Mouse (Mus musculus) induced T-regulatory cell, adult 2 months (primary cell): ENCODE results near the gene Ptprz1.
"Not testable (repeated sequence)": the region's sequence is repeated elsewhere in the genome, so short reads cannot be mapped to it uniquely, and the experiment has no call there.

Experiments
- DNase-seq: peaks from one replicate; pipeline ENCODE4 v3.0.0-alpha.2; 2012; ENCODE audit warnings: low read depth

Gene Ptprz1

DNA sequence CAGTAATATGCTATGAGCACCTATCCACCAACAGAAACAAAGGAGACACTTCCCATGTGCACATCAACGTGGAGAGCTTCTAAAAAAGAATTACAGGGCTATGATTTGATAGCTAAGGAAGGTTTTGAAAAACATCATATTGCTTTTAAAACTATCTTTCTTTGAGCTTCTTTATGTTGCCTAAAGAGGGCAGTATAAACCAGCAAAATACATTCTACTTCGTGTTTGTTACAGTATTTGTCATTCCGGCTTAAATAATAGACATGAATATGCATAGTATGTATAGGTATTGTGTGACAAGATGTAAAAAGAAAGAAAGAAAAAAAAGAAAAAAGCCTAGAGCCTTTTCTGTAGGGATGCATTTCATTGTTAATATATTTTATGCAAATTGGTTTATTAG is 127.8 kb downstream of the Ptprz1 start:
- DNase-seq = no peak

DNA sequence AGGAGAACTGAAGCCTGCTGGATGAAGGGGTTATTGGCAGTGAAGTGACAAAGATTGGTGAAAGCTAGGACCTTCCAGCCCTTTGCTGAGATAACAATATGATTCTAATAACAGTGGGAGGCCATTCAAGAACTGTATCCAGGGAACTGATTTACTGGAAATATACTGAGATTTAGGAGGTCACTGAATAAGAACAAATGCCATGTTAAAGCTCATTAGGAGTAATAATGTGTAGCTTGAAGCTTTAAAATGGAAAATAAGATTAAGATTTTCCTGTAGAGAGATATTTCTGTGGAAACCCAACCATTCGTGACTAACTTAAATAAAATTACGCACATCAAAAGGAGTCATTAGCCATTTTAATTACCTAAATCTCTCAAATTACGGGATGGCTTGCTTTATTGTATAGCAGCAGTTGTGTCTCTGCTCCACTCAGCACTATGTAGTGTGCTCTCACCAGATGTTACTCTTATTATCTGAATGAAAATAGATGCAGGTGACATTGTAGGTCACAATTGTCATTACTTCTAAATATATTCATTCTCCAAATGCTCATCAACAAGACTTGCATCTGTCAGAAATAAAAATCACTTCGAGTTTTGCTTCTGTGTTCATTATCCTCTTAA is 139.8 kb downstream of the Ptprz1 start:
- no peak for DNase-seq

DNA sequence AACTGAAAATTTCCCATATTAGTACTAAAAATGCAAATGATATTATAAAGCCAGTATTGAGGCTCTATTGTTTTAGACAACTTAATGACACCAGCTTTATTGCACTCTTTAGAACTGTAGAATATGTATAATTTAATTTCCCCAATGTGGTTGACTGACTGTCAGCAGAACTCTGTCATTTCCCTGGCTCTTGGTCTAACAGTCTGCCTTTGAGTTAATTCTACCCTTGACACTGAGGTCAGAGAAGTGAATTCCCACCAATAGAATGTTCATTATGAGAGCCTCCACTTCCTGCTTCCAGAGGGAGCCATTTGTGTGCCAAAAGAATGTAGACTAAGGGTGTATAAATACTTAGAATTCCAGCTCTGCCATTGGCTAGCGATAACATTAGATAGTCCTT is 152.9 kb downstream of the Ptprz1 start:
- DNase-seq = no peak

DNA sequence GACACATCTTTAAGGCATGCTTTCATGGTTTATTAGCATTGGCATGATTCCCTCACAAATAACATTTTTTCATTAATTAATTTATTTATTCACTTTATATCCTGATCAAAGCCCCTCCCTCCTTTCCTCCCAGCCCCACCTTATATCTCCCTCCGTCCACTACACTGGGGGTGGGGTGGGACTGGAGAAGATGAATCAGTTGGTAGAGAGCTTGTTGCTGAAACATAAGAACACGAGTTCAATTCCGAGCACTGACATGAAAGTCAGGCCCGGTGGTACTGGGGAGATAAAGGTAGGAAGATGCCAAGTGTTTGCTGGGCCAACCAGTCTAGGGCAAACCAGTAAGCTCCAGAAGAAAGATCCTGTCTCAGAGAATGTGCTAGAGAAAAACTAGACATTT is 173.5 kb downstream of the Ptprz1 start:
- no peak for DNase-seq

- DNase-seq = no peak
Measured at GRCm38 (mm10) chr6:23055734-23056133, 180.4 kb downstream of the Ptprz1 start.

DNA sequence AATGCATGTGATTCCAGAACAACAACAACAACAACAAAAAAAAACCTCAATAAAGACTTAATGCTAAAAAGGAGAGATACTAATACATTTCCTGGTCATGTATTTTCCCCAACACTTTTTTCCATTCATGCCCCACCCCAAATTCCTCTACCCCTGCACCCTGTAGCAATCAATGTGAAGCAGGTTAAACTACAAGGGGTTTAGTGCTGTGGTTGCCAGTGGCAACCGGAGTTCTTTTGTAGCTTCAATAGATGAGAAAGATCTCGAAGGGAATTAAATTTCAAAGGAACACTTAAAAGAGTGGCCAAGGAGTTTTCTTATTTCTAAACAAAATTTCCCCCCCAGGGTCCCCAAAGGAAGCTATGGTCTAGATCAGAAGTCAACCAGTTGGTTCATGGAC is 200.8 kb downstream of the Ptprz1 start:
- DNase-seq = no peak

GRCm38 (mm10) chr6:23078273-23078672 is 203.0 kb downstream of the Ptprz1 start:
- no peak for DNase-seq

- DNase-seq = no peak
Measured at GRCm38 (mm10) chr6:23079991-23080680, 204.8 kb downstream of the Ptprz1 start.

GRCm38 (mm10) chr6:23084587-23085421 is 209.5 kb downstream of the Ptprz1 start:
- no peak for DNase-seq

GRCm38 (mm10) chr6:23089292-23089691 is 214.0 kb downstream of the Ptprz1 start:
- not testable (repeated sequence) for DNase-seq

- DNase-seq = not testable (repeated sequence)
Measured at GRCm38 (mm10) chr6:23090346-23091055, 215.2 kb downstream of the Ptprz1 start.
